Mouse (Mus musculus) heart, adult 11 months (tissue): ENCODE data around the gene Actr8.
A peak's percentile ranks its signal among the peaks of the same experiment; 100 is the strongest.

Experiments
- DNase-seq: peaks from one replicate; pipeline ENCODE4 v3.0.0; 2022

Actr8 gene

DNA sequence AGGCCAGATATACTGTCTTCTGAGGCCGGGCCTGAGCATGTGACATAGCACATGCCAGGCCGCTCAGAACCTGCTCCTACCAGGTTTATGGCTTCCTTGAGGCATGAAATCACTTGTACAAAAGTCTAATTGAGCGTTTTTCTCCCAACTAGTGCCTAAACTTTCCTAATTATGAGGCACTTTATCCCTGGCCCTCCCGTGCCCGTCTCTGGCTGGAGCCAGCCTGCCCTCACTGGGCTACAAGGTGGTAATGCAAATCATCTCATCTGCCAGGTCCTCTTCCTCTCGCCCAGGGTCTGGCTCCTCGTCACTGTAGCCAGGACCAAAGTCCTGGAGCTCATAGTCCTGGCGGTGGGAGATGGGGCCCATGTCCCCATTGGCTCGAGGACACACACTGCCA lies 63.7 kb downstream of the Actr8 start:
- DNase-seq = peak; percentile 86

DNA sequence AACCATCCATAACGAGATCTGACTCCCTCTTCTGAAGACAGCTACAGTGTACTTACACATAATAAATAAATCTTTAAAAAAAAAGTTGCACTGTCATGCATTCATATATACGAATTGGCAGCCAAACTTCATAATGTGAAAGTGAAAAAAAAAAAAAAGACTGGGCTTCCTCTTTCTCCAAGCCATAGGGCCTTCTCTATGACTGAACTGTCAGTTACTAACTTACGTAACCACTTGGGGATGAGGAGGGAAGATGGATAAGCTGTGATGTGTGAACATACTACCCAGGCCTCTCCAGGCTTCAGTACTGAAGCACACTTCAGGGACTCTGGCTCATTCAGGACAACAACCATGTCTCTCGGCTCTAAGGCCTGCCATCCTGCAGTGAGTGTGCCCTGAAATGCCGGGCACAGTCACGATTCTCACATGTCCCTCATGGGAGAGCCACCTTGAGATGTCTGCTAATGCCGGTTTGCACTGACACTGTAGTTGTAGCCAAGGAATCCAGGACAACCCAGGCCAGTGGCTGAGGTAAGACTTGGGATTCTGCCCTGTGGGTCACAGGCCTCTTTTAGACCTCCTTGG lies 65.3 kb downstream of the Actr8 start:
- DNase-seq = peak; percentile 91

DNA sequence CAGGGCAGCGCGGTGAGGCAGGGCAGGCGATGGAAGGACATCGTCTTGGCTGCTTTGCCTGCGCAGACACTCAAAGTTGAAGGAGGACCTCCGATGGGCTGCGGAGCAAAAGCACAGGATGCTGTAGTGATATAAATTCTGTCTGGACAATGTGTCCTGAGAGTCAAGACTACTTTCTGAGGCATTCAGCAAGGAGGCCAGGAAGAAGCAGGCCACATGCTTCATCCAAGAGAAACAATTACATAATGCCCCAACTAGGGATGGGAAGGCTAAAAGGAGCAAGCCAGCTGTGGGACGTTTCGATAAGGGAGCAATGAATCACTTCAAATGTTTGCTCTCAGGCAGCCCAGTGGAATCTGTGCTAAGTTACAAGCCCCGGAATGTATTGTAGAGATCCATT lies 67.1 kb downstream of the Actr8 start:
- peak; percentile 98 for DNase-seq

DNA sequence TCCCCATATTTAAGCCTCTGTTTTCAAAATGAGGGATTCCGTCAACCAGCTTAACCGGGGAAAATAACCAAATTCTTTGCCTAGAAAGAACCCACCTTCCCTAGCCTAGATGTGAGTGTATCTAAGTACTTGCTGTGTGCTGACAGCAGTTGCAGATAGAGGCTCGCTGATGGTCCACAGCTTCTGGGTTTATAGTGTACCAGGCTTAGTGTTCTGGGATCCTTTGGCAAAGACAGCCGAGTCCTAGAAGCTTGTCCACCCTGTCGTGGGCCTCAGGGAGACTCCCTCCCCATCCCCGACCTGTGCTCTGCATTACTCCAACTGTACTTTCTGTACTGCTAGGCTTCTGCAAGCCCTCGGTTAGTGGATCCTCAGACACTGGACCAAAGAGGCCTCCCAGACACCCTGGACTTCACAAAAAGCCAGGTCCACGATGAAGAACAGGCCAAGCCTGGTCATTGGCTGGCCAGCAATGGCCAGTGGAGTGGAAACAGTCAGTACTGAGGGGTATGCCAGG lies 67.6 kb downstream of the Actr8 start:
- peak; percentile 95 for DNase-seq

DNA sequence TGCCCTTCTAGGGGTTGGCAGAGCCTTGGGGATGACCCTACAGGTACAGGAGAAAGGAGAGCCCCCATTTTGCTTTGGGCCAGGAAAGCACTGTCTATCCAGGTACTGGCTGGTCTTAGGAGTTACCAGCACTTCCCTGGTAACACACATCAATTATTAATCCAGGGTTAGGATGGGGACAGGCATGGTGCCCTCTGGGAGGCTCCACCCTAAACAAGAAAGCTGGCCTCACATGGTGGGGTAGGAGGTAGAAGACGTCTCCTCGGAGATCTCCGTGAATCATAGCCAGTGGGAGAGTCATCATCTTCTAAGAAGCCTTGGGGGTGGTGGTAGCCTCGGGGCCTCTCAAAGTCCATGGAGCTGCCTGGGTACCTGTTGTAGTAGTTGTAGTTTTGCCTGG lies 68.8 kb downstream of the Actr8 start:
- no peak for DNase-seq

DNA sequence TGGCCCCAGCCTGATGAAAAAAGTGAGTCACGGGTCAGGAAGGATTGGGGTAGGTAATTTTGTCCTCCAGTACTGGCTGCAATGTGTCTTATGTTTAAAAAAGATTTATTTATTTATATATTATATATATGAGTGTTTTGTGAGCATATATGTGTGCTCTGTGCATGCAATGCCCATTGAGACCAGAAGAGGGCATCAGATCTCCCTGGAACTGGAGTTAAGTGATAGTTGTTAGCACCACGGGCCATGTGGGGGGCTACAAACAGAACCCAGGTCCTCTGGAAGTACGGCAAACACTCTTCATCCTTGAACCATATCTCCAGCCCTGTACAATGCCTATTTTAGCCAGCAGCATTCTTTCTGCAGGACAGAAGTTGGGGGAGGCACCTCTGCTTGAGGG lies 69.9 kb downstream of the Actr8 start:
- DNase-seq = peak; percentile 84

DNA sequence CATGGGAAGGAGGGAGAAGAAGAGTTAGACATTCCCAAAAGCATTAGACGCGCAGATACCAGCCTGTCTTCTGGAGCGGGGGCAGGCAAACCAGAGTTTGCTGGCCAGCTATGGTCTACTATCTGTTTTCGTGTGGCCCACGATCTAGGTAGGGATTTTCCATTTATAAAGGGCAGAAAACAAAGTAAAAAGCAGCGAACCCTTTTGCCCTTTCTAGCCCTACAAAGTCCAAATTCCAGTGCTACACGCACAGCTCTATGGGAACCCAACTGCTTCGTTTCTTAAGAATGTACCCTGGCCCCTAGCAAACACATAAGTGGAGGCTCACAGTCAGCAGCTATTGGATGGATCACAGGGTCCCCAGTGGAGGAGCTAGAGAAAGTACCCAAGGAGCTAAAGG lies 72.1 kb downstream of the Actr8 start:
- DNase-seq = no peak

DNA sequence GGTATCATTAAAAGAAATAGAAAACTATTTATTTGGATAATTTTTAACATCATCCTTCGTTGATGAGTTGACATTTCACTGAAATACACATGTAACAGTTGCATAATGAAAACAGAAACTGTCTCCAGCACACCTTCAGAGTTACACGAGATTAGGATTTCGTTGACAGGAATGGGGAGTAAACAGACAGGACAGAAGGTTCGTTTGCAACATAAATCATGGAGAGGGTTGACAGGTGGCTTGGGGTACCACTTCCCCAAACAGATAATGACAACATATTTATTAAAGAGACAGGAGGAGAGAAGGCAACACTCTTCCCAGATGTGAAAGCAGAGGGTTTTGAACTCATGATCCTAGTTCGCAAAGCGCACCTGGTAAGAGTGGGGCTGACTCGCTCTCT lies 76.8 kb downstream of the Actr8 start:
- DNase-seq = no peak
